Comparison of ENCODE assay signal across 8 mouse cellular contexts in genomic region chr11:117969100-117969944, GRCm38 (mm10). TPM values are rescaled to one million over a fixed set of nuclear protein-coding genes. Genes with fewer than 3 reads are reported as not detected.
DNase-seq lines count a peak whose midpoint lies in the region; ATAC-seq and TF ChIP-seq lines count a peak whose summit lies in the region.

No protein-coding gene starts in this region.

- TF ChIP-seq CTCF in cortical plate, adult 2 months (IDR thresholded peaks at IDR 0.05; ENCODE audit: extremely low read depth, insufficient read depth, low read length), result no peak

- peak overlapping the region; percentile 40 for H3K4me3 ChIP-seq in cortical plate, adult 2 months (ENCODE audit: insufficient read depth, low read length)

- DNase-seq in adipocyte (ENCODE audit: low spot score), result peak; percentile 94
- peak; percentile 94 to 96 for DNase-seq in gastrocnemius, adult 8-10 months (ENCODE audit: low spot score in 2 of 2)
- DNase-seq in induced T-regulatory cell, adult 2 months (ENCODE audit: low read depth), result peak; percentile 95
- peak; percentile 67 to 88 for DNase-seq in left cerebral cortex, adult 8-10 months (ENCODE audit: low spot score in 2 of 2)
- DNase-seq in right cerebral cortex, postnatal 14 days, result peak; percentile 85
- DNase-seq in urinary bladder, postnatal 36 days (ENCODE audit: low spot score in 2 of 2), result peak; percentile 94 to 98

- peak; percentile 71 for ATAC-seq in megakaryocyte, adult 5-6 weeks (ENCODE audit: poor library complexity, severe bottlenecking)

- peak overlapping the region; percentile 83 for H3K27ac ChIP-seq in cortical plate, adult 2 months (ENCODE audit: insufficient read depth, low read length)

- H3K4me1 ChIP-seq in cortical plate, adult 2 months (ENCODE audit: control insufficient read depth, insufficient read depth, low read length), result peaks cover 7% of the 10 kb centered on the region

- TF ChIP-seq POLR2A in cortical plate, adult 2 months (IDR thresholded peaks at IDR 0.05; ENCODE audit: extremely low read depth, insufficient read depth, low read length), result no peak

RNA-seq across cellular contexts. Expression of gene Socs3, which starts 0.5 kb away (rescaled TPM):
- 5.0 TPM in 2 replicates for polyA plus RNA-seq in cortical plate, adult 2 months (2012; rRNA removed)
- total RNA-seq in gastrocnemius, adult 8-10 months (2022), result 1 to 10 TPM; 1.9 to 3.3 (median 2.5) TPM
- total RNA-seq in left cerebral cortex, adult 8-10 months (2022), result 1 to 10 TPM; 3.1 to 7.5 (median 3.6) TPM
- total RNA-seq in megakaryocyte, adult 5-6 weeks (2015), result 2.0 and 3.1 TPM in 2 replicates
- 3.2 and 5.1 TPM in 2 replicates for total RNA-seq in megakaryocyte, adult 5-6 weeks (2017)

RNA-seq across cellular contexts. Expression of gene Pgs1, which starts 16.8 kb away (rescaled TPM):
- 81.6 and 86.6 TPM in 2 replicates for polyA plus RNA-seq in cortical plate, adult 2 months (2012; rRNA removed)
- total RNA-seq in gastrocnemius, adult 8-10 months (2022), result 10 to 100 TPM; 16.9 to 23.0 (median 19.1) TPM
- 10 to 100 TPM; 77.9 to 92.4 (median 82.4) TPM for total RNA-seq in left cerebral cortex, adult 8-10 months (2022)
- total RNA-seq in megakaryocyte, adult 5-6 weeks (2015), result 18.7 and 22.4 TPM in 2 replicates
- total RNA-seq in megakaryocyte, adult 5-6 weeks (2017), result 26.7 and 27.2 TPM in 2 replicates

Comparison
In these comparisons a context has a peak if more than half of its experiments do, and no peak if none do; other contexts are left out.
1. Peak in every context shown above with its lines: DNase-seq, ATAC-seq, H3K4me3 ChIP-seq and H3K27ac ChIP-seq.